Mouse (Mus musculus) embryonic facial prominence, embryonic 13.5 days (tissue): ENCODE data around the gene Olfr725. TPM values are rescaled to one million over a fixed set of nuclear protein-coding genes. Genes with fewer than 3 reads are reported as not detected.

Experiments used
- ATAC-seq: fragments of 200-750 bp; cut with Nextera tagmentation; 2 replicates; pipeline ENCODE4 v1.8.0; 2017; ENCODE audit warnings: low read depth; ENCODE audit not compliant: insufficient number of reproducible peaks, insufficient read depth, low FRiP score, low TSS enrichment
- H3K27ac ChIP-seq: fragments of 300-500 bp; sonication (generic); 2 replicates; pipeline ENCODE4 v1.5.1; 2015; ENCODE audit warnings: moderate library complexity, mild to moderate bottlenecking, inconsistent platforms
- H3K27me3 ChIP-seq: fragments of 300-500 bp; sonication (generic); 2 replicates; pipeline ENCODE4 v1.6.1; 2015; ENCODE audit warnings: mild to moderate bottlenecking, inconsistent platforms
- H3K36me3 ChIP-seq: fragments of 300-500 bp; sonication (generic); 2 replicates; pipeline ENCODE4 v1.6.1; 2015; ENCODE audit warnings: mild to moderate bottlenecking, inconsistent platforms
- H3K4me1 ChIP-seq: fragments of 300-500 bp; sonication (generic); 2 replicates; pipeline ENCODE4 v1.6.1; 2015; ENCODE audit warnings: inconsistent platforms
- H3K4me2 ChIP-seq: fragments of 300-500 bp; sonication (generic); 2 replicates; pipeline ENCODE4 v1.6.1; 2015; ENCODE audit warnings: moderate library complexity, mild to moderate bottlenecking, inconsistent platforms
- H3K4me3 ChIP-seq: fragments of 300-500 bp; sonication (generic); 2 replicates; pipeline ENCODE4 v1.5.1; 2015; ENCODE audit warnings: mild to moderate bottlenecking, inconsistent platforms
- H3K9ac ChIP-seq: fragments of 300-500 bp; sonication (generic); 2 replicates; pipeline ENCODE4 v1.6.1; 2015; ENCODE audit warnings: mild to moderate bottlenecking, inconsistent platforms
- H3K9me3 ChIP-seq: fragments of 300-500 bp; sonication (generic); 2 replicates; pipeline ENCODE4 v1.6.1; 2016; ENCODE audit warnings: inconsistent platforms
- WGBS: fragments of 180-500 bp; shearing (Covaris S2); methylation state at CpG from one replicate; pipeline ENCODE4 v1.1.7; 2015; ENCODE audit warnings: mixed read lengths; 5-methylcytosine and 5-hydroxymethylcytosine counted together
- polyA plus RNA-seq: library from polyadenylated mRNA; unstranded; fragments of >200 nt; fragmentation: Nextera tagmentation; extraction: Ambion mirVana; gene quantifications from 2 replicates; pipeline ENCODE4 v1.2.1, GENCODE M21; 2015

Gene Olfr725
- polyA plus RNA-seq: not detected in 2 replicates

DNA sequence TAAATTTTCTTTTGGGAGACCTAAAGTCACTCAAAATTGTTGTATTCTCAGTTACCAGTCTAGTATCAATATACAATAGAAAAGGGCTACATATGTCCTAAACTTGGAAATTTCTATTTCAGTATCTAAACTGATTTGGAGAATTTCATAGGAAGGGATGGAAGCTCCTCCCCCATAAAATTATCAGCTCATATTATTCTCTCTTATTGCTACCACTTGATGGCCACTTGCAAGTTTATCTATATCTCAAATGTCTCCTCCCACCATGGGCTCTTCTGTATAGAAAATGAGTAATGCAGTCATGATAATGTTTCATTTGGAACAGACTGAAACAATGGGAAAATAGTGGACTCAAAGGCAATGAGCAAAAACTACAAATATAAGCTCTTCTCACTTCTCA lies at the start of gene Olfr725:
TSS of gene Olfr725 (minus strand) at position 101 of the 400 bp plus-strand sequence.
- Histone ChIP-seq H3K27ac (no peak within 1 kb of the TSS), H3K36me3 (no peaks in the 10 kb centered on the region), H3K9ac (no peak within 1 kb of the TSS), H3K4me1 (no peaks in the 10 kb centered on the region), H3K4me3 (no peak within 1 kb of the TSS), H3K27me3 (no peaks in the 10 kb centered on the region), H3K9me3 (no peaks in the 10 kb centered on the region), H3K4me2 (no peak within 1 kb of the TSS)
- no peak for ATAC-seq

DNA sequence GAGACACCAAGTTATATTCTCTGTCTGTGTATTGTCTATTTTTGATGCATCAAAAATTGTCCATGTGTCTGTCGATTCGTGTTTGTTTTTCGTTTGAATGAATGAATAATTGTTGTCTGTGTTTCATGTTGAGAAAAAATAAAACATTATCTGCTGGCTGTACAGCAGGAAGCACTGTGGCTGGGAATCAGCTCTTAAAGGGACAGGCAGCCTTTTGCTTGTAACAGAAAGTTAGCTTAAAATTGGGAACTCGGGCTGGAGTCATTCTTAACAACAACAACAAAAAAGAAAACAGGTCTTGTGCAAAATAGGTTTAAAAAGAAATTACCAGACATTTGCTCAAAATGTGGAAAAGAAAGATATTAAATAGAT lies 22.5 kb upstream of the Olfr725 start:
- Histone ChIP-seq H3K4me1 (no peaks in the 10 kb centered on the region), H3K27ac (peak overlapping the region; percentile 93; the same call in 1 of the 2 replicates), H3K36me3 (peaks cover 4% of the 10 kb centered on the region; the same call in 1 of the 2 replicates), H3K4me3 (peak overlapping the region; percentile 62), H3K4me2 (peak overlapping the region; percentile 73), H3K9ac (peak overlapping the region; percentile 78; the same call in 1 of the 2 replicates), H3K27me3 (no peaks in the 10 kb centered on the region), H3K9me3 (no peaks in the 10 kb centered on the region)
- under 1% methylated on average over 4 of the region's 4 CpGs for WGBS
- ATAC-seq: no peak; the same call in 1 of the 2 replicates

DNA sequence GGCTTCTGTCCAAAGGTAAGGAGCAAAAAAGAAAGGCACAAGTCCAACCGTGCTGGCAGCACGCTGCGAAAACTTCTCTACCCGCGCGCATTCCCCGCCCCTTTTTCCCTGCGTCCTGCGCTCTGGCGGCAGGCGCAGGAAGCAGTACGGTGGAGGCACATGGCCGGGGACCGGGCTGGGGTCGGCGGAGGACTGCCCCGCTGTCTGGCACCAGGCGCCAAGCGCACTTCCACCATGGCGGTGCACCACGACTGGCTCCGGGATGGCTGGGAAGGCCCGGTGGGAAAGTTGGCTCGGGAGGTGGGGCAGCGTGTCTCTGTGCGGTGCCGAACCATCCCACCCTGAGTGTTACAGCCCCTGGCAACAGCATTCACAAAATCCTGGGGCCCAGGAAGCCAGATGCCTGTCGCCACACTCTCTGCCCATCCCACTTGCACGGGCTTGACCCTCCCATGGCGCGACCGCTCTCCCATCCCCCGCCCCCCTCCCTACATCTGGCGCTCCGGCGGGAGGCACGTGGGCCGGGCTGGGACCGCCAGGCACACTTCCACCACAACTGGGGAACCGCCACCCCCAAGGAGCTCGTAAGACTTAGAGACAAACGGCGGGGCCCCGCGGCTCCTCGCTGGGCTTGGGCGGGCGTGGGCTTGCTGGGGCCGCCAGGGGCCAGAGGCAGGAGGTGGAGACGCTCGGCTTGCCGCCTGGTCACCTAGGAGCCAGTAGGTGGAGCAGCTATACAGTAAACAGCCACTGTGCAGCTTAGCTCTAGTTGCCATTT lies 22.0 kb upstream of the Olfr725 start:
- peak overlapping the region; percentile 78 for H3K9ac ChIP-seq
- 1% methylated on average over 52 of the region's 52 CpGs for WGBS
- peak; percentile 94 for ATAC-seq
- no peaks in the 10 kb centered on the region for H3K27me3 ChIP-seq
- H3K9me3 ChIP-seq: no peaks in the 10 kb centered on the region
- no peaks in the 10 kb centered on the region for H3K36me3 ChIP-seq
- peak overlapping the region; percentile 93 for H3K27ac ChIP-seq
- no peaks in the 10 kb centered on the region for H3K4me1 ChIP-seq
- H3K4me2 ChIP-seq: peak overlapping the region; percentile 73
- peak overlapping the region; percentile 62 for H3K4me3 ChIP-seq

DNA sequence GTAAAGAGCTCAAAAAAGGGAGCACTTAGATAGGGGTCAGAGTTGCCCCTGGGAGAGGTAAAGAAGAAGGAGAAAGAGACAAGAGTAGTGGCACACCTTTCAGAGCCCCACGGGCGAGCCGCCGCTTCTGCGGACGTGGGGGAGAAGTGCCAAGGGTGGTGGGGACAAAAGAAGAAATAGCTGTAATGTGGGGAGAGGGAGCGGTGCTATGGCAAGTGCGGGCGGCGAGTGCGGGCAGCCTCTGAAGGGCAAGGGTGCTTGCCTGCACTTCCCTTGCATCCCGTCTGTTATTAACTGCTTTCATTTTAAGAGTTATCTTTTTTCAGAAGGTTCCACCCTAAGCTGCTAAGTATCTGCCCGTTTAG lies 21.4 kb upstream of the Olfr725 start:
- Histone ChIP-seq H3K4me3 (peak overlapping the region; percentile 62), H3K4me1 (no peaks in the 10 kb centered on the region), H3K9me3 (no peaks in the 10 kb centered on the region), H3K9ac (peak overlapping the region; percentile 78), H3K4me2 (peak overlapping the region; percentile 73), H3K27ac (peak overlapping the region; percentile 93), H3K27me3 (no peaks in the 10 kb centered on the region), H3K36me3 (no peaks in the 10 kb centered on the region)
- ATAC-seq: peak; percentile 29
- WGBS: 3% methylated on average over 13 of the region's 13 CpGs

DNA sequence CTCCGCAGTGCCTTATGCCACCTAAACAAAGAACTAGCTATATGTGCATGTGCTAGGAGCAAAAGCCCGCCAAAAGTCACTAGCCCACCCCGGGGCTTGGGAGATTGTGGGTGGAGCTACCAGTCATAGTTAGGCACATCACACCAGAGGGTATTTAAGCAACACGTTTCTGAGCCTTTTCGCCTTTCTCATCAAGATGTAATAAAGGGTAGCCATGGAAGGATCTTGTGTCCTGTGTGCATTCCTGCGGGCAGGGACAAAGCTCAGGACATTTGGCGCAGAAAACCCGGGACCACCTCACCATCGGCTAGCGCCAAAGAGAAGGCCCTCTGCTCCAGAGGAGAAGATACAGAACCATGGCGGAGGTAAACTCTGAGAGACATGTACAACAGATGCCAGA lies 21.0 kb upstream of the Olfr725 start:
- Histone ChIP-seq H3K4me3 (peak overlapping the region; percentile 62), H3K4me2 (peak overlapping the region; percentile 73), H3K4me1 (no peaks in the 10 kb centered on the region), H3K9me3 (no peaks in the 10 kb centered on the region), H3K9ac (peak overlapping the region; percentile 78), H3K27ac (peak overlapping the region; percentile 93), H3K36me3 (no peaks in the 10 kb centered on the region), H3K27me3 (no peaks in the 10 kb centered on the region)
- no peak for ATAC-seq
- whole genome bisulfite sequencing: 13% methylated on average over 11 of the region's 11 CpGs

DNA sequence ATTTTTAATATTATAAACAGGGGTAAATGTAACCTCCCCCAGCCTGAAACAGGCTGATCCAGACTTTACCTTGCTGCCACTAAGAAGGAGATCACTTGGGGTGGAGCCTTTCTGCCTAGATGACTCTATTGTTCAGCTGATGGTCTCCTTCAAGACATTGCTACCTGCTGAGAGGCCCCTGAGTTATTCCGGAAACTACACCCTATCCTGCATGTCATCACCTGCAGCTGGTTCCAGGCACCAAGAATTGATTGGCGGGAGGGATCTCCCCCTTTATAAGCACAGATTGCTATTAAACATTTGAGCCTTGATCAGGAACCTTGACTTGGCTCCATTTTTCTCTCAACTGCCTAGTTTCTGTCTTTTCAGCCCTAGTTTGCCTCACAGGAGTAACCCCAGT lies 8.1 kb downstream of the Olfr725 start:
- H3K36me3 ChIP-seq: no peaks in the 10 kb centered on the region
- no peaks in the 10 kb centered on the region for H3K4me1 ChIP-seq
- 0 out of 2 replicates have a peak, but pooled peaks cover 4% of the 10 kb centered on the region for H3K9me3 ChIP-seq
- no peak for ATAC-seq
- H3K9ac ChIP-seq: no peak overlapping the region
- no peak overlapping the region for H3K4me2 ChIP-seq
- no peak overlapping the region for H3K4me3 ChIP-seq
- H3K27me3 ChIP-seq: no peaks in the 10 kb centered on the region
- H3K27ac ChIP-seq: no peak overlapping the region
- WGBS: 88% methylated on average over 2 of the region's 2 CpGs

DNA sequence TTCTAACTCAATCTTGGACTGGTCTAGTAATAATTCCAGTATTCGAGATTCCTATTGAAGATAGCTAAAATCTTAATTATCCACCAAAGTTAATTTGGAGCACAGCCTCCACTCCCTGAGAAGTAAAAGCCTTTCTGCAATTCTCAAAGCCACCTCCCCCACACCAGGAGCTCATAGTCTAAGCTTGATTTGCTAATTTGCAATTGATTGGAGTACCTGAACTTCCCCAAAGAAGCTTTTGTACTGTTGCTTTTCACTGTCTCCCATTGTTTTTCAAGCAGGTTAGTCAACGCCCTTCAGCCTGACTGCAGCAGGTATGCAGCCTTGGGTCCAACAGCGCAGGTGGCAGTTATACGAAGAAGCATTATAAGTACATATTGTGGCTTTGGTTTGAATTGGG lies 8.8 kb downstream of the Olfr725 start:
- ATAC-seq: no peak
- H3K4me1 ChIP-seq: no peaks in the 10 kb centered on the region
- no peaks in the 10 kb centered on the region for H3K36me3 ChIP-seq
- no peak overlapping the region for H3K27ac ChIP-seq
- H3K9me3 ChIP-seq: peaks cover 4% of the 10 kb centered on the region; the same call in 1 of the 2 replicates
- 77% methylated on average over 4 of the region's 4 CpGs for WGBS
- H3K4me3 ChIP-seq: no peak overlapping the region
- H3K4me2 ChIP-seq: no peak overlapping the region
- no peak overlapping the region for H3K9ac ChIP-seq
- no peaks in the 10 kb centered on the region for H3K27me3 ChIP-seq

DNA sequence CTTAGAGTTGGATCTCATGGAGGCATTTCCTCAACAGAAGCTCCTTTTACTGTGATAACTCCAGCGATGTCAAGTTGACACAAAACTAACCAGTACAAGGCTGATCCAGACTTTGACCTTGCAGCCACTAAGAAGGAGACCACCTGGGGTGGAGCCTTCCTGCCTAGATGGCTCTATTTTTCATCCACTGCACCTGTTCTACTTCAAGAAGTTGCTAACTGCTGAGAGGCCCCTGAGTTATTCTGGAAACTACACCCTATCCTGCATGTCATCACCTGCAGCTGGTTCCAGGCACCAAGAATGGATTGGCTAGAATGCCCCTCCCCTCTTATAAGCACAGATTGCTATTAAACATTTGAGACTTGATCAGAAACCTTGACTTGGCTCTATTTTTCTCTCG lies 13.8 kb downstream of the Olfr725 start:
- Histone ChIP-seq H3K36me3 (no peaks in the 10 kb centered on the region), H3K4me1 (no peaks in the 10 kb centered on the region), H3K9me3 (peaks cover 4% of the 10 kb centered on the region; the same call in 1 of the 2 replicates), H3K27me3 (no peaks in the 10 kb centered on the region), H3K4me2 (no peak overlapping the region), H3K4me3 (no peak overlapping the region), H3K27ac (no peak overlapping the region), H3K9ac (no peak overlapping the region)
- no peak for ATAC-seq
- 73% methylated on average over 2 of the region's 2 CpGs for WGBS

Other genes starting within 250 kb of the Olfr725 start
- not detected in 2 replicates for gene Olfr722, start 138.4 kb downstream of the Olfr725 start, polyA plus RNA-seq
- not detected in 2 replicates for gene Olfr723, start 108.6 kb downstream of the Olfr725 start, polyA plus RNA-seq
- not detected in 2 replicates for gene Olfr724, start 77.1 kb downstream of the Olfr725 start, polyA plus RNA-seq
- gene Olfr726, start 50.6 kb upstream of the Olfr725 start, polyA plus RNA-seq: not detected in 2 replicates
- gene Olfr727, start 82.8 kb upstream of the Olfr725 start, polyA plus RNA-seq: not detected in 2 replicates
- gene Olfr728, start 102.3 kb upstream of the Olfr725 start, polyA plus RNA-seq: not detected in 2 replicates
- gene Olfr729, start 112.5 kb upstream of the Olfr725 start, polyA plus RNA-seq: 0.06 TPM in 1 of 2 replicates, not detected in the other
- not detected in 2 replicates for gene Olfr730, start 147.8 kb upstream of the Olfr725 start, polyA plus RNA-seq
- not detected in 2 replicates for gene Olfr731, start 201.5 kb upstream of the Olfr725 start, polyA plus RNA-seq
- not detected in 2 replicates for gene Olfr732, start 243.8 kb upstream of the Olfr725 start, polyA plus RNA-seq